Mouse (Mus musculus) heart, postnatal 14 days (tissue): Measurements from ENCODE around the gene B2m. TPM values are rescaled to one million over a fixed set of nuclear protein-coding genes. Genes with fewer than 3 reads are reported as not detected.

ENCODE experiments used
- DNase-seq, 2 experiments: peaks; one replicate each; pipeline ENCODE4 v3.0.0; 2021 to 2022
- intact Hi-C: fragments of 180-260 bp; cut with DNase I; formaldehyde crosslinking; loops from one replicate; pipeline ENCODE4 v1.15.1; 2025
- total RNA-seq, 2 experiments: library from RNA; stranded (reverse); gene quantifications; 2 replicates each; pipeline ENCODE4 v1.2.3; 2021

Gene B2m
- total RNA-seq, 2 experiments from 2014 or later: 116 to 127 TPM

- DNase-seq: no peak
- intact Hi-C loops: no loop called here
Measured at GRCm38 (mm10) chr2:122185086-122185485, 37.6 kb downstream of the B2m start.

- no peak for DNase-seq
- intact Hi-C loops: no loop called here
Measured at GRCm38 (mm10) chr2:122186106-122186505, 38.6 kb downstream of the B2m start, which contains the start of the genes Patl2 and Terb2. Gene Patl2, minus strand, starts transcription at chr2:122186189. Gene Terb2, plus strand, starts transcription at chr2:122186272.

- DNase-seq: no peak
- intact Hi-C loops: no loop called here
Measured at GRCm38 (mm10) chr2:122186751-122187150, 39.3 kb downstream of the B2m start.

- no peak for DNase-seq
- intact Hi-C loops: loop anchor here (5.0 kb wide), 1 partner anchor 365 kb away; no protein-coding TSS in a partner anchor
Measured at GRCm38 (mm10) chr2:122191849-122192248, 44.4 kb downstream of the B2m start.

GRCm38 (mm10) chr2:122194509-122194929 is 47.0 kb downstream of the B2m start:
- DNase-seq: peak in 1 of 2 experiments; percentile 9
- intact Hi-C loops: loop anchor here (1.0 to 5.0 kb wide), 3 partner anchors 50 to 363 kb away; no protein-coding TSS in a partner anchor

GRCm38 (mm10) chr2:122201501-122201900 is 54.0 kb downstream of the B2m start:
- DNase-seq: no peak

More at GRCm38 (mm10) chr2:122201501-122201900, 54.0 kb downstream of the B2m start:
- intact Hi-C loops: no loop called here

Other genes with a start within 250 kb of the B2m start
- 10 to 100 TPM; 19.4 to 22.3 TPM for gene Ctdspl2, start 191.7 kb upstream of the B2m start, total RNA-seq
- under 1 TPM in 1 of 2 experiments, not detected in 1; 0.10 TPM for gene Mageb3, start 191.6 kb upstream of the B2m start, total RNA-seq
- 10 to 100 TPM; 19.3 to 20.3 TPM for gene Eif3j1, start 119.1 kb upstream of the B2m start, total RNA-seq
- gene Spg11, start 29.3 kb upstream of the B2m start, total RNA-seq: 10 to 100 TPM in 1 of 2 experiments, 1 to 10 TPM in 1; 9.8 to 11.4 TPM
- not detected for gene Trim69, start 13.0 kb downstream of the B2m start, total RNA-seq
- not detected for gene Patl2, start 38.5 kb downstream of the B2m start, total RNA-seq
- not detected for gene Terb2, start 38.6 kb downstream of the B2m start, total RNA-seq
- gene Sord, start 87.1 kb downstream of the B2m start, total RNA-seq: 10 to 100 TPM; 83.7 to 90.0 TPM
- under 1 TPM; 0.41 to 0.57 TPM for gene Duox2, start 150.8 kb downstream of the B2m start, total RNA-seq
- gene Duoxa2, start 151.2 kb downstream of the B2m start, total RNA-seq: under 1 TPM; 0.17 TPM
- under 1 TPM; 0.19 to 0.56 TPM for gene Duoxa1, start 166.0 kb downstream of the B2m start, total RNA-seq
- gene Duox1, start 168.0 kb downstream of the B2m start, total RNA-seq: under 1 TPM; 0.24 to 0.37 TPM
- gene Shf, start 221.5 kb downstream of the B2m start, total RNA-seq: 1 to 10 TPM; 4.9 to 6.2 TPM